Mouse (Mus musculus) gastrocnemius, postnatal 36 days (tissue): ENCODE data around the gene Ncoa5. TPM values are rescaled to one million over a fixed set of nuclear protein-coding genes. Genes with fewer than 3 reads are reported as not detected.
A peak's percentile ranks its signal among the peaks of the same experiment; 100 is the strongest.

Source experiments
- DNase-seq, 2 experiments: peaks; one replicate each; pipeline ENCODE4 v3.0.0; 2022
- intact Hi-C: fragments of 180-260 bp; cut with DNase I; formaldehyde crosslinking; loops from one replicate; pipeline ENCODE4 v1.15.1; 2025
- total RNA-seq, 2 experiments: library from RNA; stranded (reverse); gene quantifications; 2 replicates each; pipeline ENCODE4 v1.2.3; 2021

The Ncoa5 gene
- total RNA-seq, 2 experiments from 2014 or later: 10.3 to 11.7 TPM

- DNase-seq: no peak
- intact Hi-C loops: no loop called here
Measured at GRCm38 (mm10) chr2:164997721-164998428, 36.8 kb downstream of the Ncoa5 start.

GRCm38 (mm10) chr2:164996848-164997720 lies 37.6 kb downstream of the Ncoa5 start:
- intact Hi-C loops: no loop called here
- no peak for DNase-seq

- intact Hi-C loops: no loop called here
- DNase-seq: no peak
Measured at GRCm38 (mm10) chr2:164995976-164996375, 38.7 kb downstream of the Ncoa5 start.

GRCm38 (mm10) chr2:164994659-164995428 lies 39.8 kb downstream of the Ncoa5 start:
- no peak for DNase-seq
- intact Hi-C loops: no loop called here

GRCm38 (mm10) chr2:164994156-164994555 lies 40.5 kb downstream of the Ncoa5 start:
- intact Hi-C loops: no loop called here

GRCm38 (mm10) chr2:164991808-164992207 lies 42.9 kb downstream of the Ncoa5 start:
- peak in 1 of 2 experiments; percentile 8 for DNase-seq
- intact Hi-C loops: no loop called here

More at GRCm38 (mm10) chr2:164994156-164994555, 40.5 kb downstream of the Ncoa5 start:
- DNase-seq: no peak

GRCm38 (mm10) chr2:164991111-164991510 lies 43.6 kb downstream of the Ncoa5 start:
- no peak for DNase-seq
- intact Hi-C loops: no loop called here

- intact Hi-C loops: no loop called here
- no peak for DNase-seq
Measured at GRCm38 (mm10) chr2:164988777-164989176, 45.9 kb downstream of the Ncoa5 start.

- DNase-seq: no peak
- intact Hi-C loops: no loop called here
Measured at GRCm38 (mm10) chr2:164986371-164987027, 48.2 kb downstream of the Ncoa5 start.

- no peak for DNase-seq
- intact Hi-C loops: no loop called here
Measured at GRCm38 (mm10) chr2:164985962-164986361, 48.7 kb downstream of the Ncoa5 start.

GRCm38 (mm10) chr2:164979749-164980148 lies 54.9 kb downstream of the Ncoa5 start:
- DNase-seq: no peak
- intact Hi-C loops: no loop called here

GRCm38 (mm10) chr2:164975611-164976010 lies 59.1 kb downstream of the Ncoa5 start:
- intact Hi-C loops: no loop called here
- no peak for DNase-seq

- DNase-seq: no peak
- intact Hi-C loops: no loop called here
Measured at GRCm38 (mm10) chr2:164972646-164973045, 62.0 kb downstream of the Ncoa5 start.

- intact Hi-C loops: no loop called here
Measured at GRCm38 (mm10) chr2:164970631-164971196, 64.0 kb downstream of the Ncoa5 start.

GRCm38 (mm10) chr2:164969348-164969781 lies 65.3 kb downstream of the Ncoa5 start:
- no peak for DNase-seq
- intact Hi-C loops: no loop called here

More at GRCm38 (mm10) chr2:164970631-164971196, 64.0 kb downstream of the Ncoa5 start:
- DNase-seq: no peak

- intact Hi-C loops: no loop called here
- DNase-seq: peak; percentile 41 to 42
Measured at GRCm38 (mm10) chr2:164968451-164968851, 66.2 kb downstream of the Ncoa5 start.

GRCm38 (mm10) chr2:164967761-164968440 lies 66.8 kb downstream of the Ncoa5 start:
- no peak for DNase-seq
- intact Hi-C loops: no loop called here

- intact Hi-C loops: no loop called here
- DNase-seq: no peak
Measured at GRCm38 (mm10) chr2:164967193-164967592, 67.5 kb downstream of the Ncoa5 start.

- intact Hi-C loops: no loop called here
- no peak for DNase-seq
Measured at GRCm38 (mm10) chr2:164966381-164966780, 68.3 kb downstream of the Ncoa5 start.
